Comparison of ENCODE assay signal across 16 mouse cellular contexts in genomic region chr2:170157280-170158200, GRCm38 (mm10). TPM values are rescaled to one million over a fixed set of nuclear protein-coding genes. Genes with fewer than 3 reads are reported as not detected.
DNase-seq lines count a peak whose midpoint lies in the region; ATAC-seq and TF ChIP-seq lines count a peak whose summit lies in the region.
"Had no signal": no experiment of that assay in that cellular context is flagged by ENCODE, and none has a peak within 500 bp of the region (broad histone marks: within the 10 kb centered on the region; RNA-seq: fewer than 3 reads in every experiment).

No protein-coding gene starts in this region.

- no peak for TF ChIP-seq CTCF in bone marrow, adult 2 months (IDR thresholded peaks at IDR 0.05; ENCODE audit: control insufficient read depth, insufficient read depth, low read length)

- no peak for ATAC-seq in heart, embryonic 13.5 days (ENCODE audit: extremely low read depth, insufficient number of reproducible peaks, low FRiP score, low TSS enrichment)
- no peak for ATAC-seq in heart, embryonic 11.5 days (replicated peaks; ENCODE audit: insufficient number of reproducible peaks, low FRiP score, low TSS enrichment)
- no peak for ATAC-seq in liver, embryonic 16.5 days (ENCODE audit: low read depth)

- no peak for TF ChIP-seq POLR2A in bone marrow, adult 2 months (IDR thresholded peaks at IDR 0.05; ENCODE audit: borderline replicate concordance, control insufficient read depth, low read depth, low read length)

- 39% methylated on average over 11 of the region's 11 CpGs for WGBS in heart, embryonic 13.5 days
- 39% methylated on average over 11 of the region's 11 CpGs for WGBS in heart, embryonic 11.5 days (ENCODE audit: insufficient replicate concordance)
- 42% methylated on average over 11 of the region's 11 CpGs for WGBS in bone marrow, adult 2 months
- 38% methylated on average over 11 of the region's 11 CpGs for WGBS in liver, embryonic 16.5 days (ENCODE audit: insufficient replicate concordance)

- no peak overlapping the region for H3K27ac ChIP-seq in heart, embryonic 13.5 days (replicated peaks)
- no peak overlapping the region for H3K27ac ChIP-seq in heart, embryonic 11.5 days (ENCODE audit: low read depth, low read length)
- H3K27ac ChIP-seq in bone marrow, adult 2 months (ENCODE audit: control insufficient read depth, insufficient read depth, low read depth, low read length, poor library complexity), result peak overlapping the region; percentile 49
- H3K27ac ChIP-seq in liver, embryonic 16.5 days (ENCODE audit: low read length), result peak overlapping the region; percentile 82
- H3K27ac ChIP-seq: hindbrain, embryonic 15.5 days; left cerebral cortex, adult 2 months; midbrain, embryonic 12.5 days; neural tube, embryonic 13.5 days had no signal

- peaks cover 33% of the 10 kb centered on the region for H3K4me1 ChIP-seq in heart, embryonic 13.5 days
- peaks cover 17% of the 10 kb centered on the region for H3K4me1 ChIP-seq in heart, embryonic 11.5 days (ENCODE audit: control insufficient read depth, insufficient read depth, low read length)
- H3K4me1 ChIP-seq in bone marrow, adult 2 months (ENCODE audit: control insufficient read depth, insufficient read depth, low read length), result peaks cover 8% of the 10 kb centered on the region; the same call in 1 of the 2 replicates
- H3K4me1 ChIP-seq in liver, embryonic 16.5 days (ENCODE audit: control insufficient read depth, low read depth, low read length), result peaks cover 42% of the 10 kb centered on the region

- no peak overlapping the region for H3K4me3 ChIP-seq in heart, embryonic 13.5 days
- H3K4me3 ChIP-seq in heart, embryonic 11.5 days (ENCODE audit: low read depth, low read length), result no peak overlapping the region
- no peak overlapping the region for H3K4me3 ChIP-seq in bone marrow, adult 2 months (replicated peaks; ENCODE audit: control insufficient read depth, low read depth, low read length)
- no peak overlapping the region for H3K4me3 ChIP-seq in liver, embryonic 16.5 days (ENCODE audit: low read depth, low read length)
- H3K4me3 ChIP-seq: hindbrain, embryonic 15.5 days; left cerebral cortex, adult 2 months; midbrain, embryonic 12.5 days; neural tube, embryonic 13.5 days had no signal

- H3K4me2 ChIP-seq in heart, embryonic 13.5 days, result no peak overlapping the region
- no peak overlapping the region for H3K4me2 ChIP-seq in heart, embryonic 11.5 days
- H3K4me2 ChIP-seq in liver, embryonic 16.5 days (ENCODE audit: low read depth, low read length), result peak overlapping the region; percentile 58
- H3K4me2 ChIP-seq: hindbrain, embryonic 15.5 days; lung, embryonic 14.5 days; midbrain, embryonic 12.5 days; neural tube, embryonic 13.5 days had no signal

- no peaks in the 10 kb centered on the region for H3K36me3 ChIP-seq in heart, embryonic 13.5 days
- no peaks in the 10 kb centered on the region for H3K36me3 ChIP-seq in heart, embryonic 11.5 days (ENCODE audit: control insufficient read depth, insufficient read depth, low read length)
- H3K36me3 ChIP-seq in liver, embryonic 16.5 days (ENCODE audit: control insufficient read depth, insufficient read depth), result no peaks in the 10 kb centered on the region
- H3K36me3 ChIP-seq: hindbrain, embryonic 15.5 days; midbrain, embryonic 12.5 days; neural tube, embryonic 13.5 days had no signal

- no peaks in the 10 kb centered on the region for H3K9me3 ChIP-seq in heart, embryonic 13.5 days
- no peaks in the 10 kb centered on the region for H3K9me3 ChIP-seq in heart, embryonic 11.5 days (replicated peaks; ENCODE audit: control insufficient read depth, low read length)
- no peaks in the 10 kb centered on the region for H3K9me3 ChIP-seq in liver, embryonic 16.5 days (replicated peaks; ENCODE audit: control insufficient read depth, low read length)
- H3K9me3 ChIP-seq: hindbrain, embryonic 15.5 days; midbrain, embryonic 12.5 days; neural tube, embryonic 13.5 days had no signal

- DNase-seq in CD4-positive, CD25-positive, alpha-beta regulatory T cell, adult 2 months (ENCODE audit: low read depth, low spot score), result peak; percentile 49
- DNase-seq in adipocyte (ENCODE audit: low spot score), result no peak
- no peak for DNase-seq in natural killer cell, adult 2 months (ENCODE audit: low spot score in 2 of 2)
- DNase-seq in adrenal gland, postnatal 4 days (ENCODE audit: low spot score in 2 of 2), result no peak
- DNase-seq: kidney, postnatal 36 days; lung, embryonic 14.5 days; right cerebral cortex, adult 18-20 months; thymus, postnatal 4 days had no signal

- H3K9ac ChIP-seq in heart, embryonic 13.5 days, result 0 out of 2 replicates have a peak overlapping the region, but pooled peaks have one; percentile 33
- no peak overlapping the region for H3K9ac ChIP-seq in heart, embryonic 11.5 days (ENCODE audit: low read depth, low read length)
- peak overlapping the region; percentile 45 for H3K9ac ChIP-seq in liver, embryonic 16.5 days (ENCODE audit: low read depth, low read length)
- H3K9ac ChIP-seq: hindbrain, embryonic 15.5 days; lung, embryonic 14.5 days; midbrain, embryonic 12.5 days; neural tube, embryonic 13.5 days had no signal

- H3K27me3 ChIP-seq in heart, embryonic 13.5 days (replicated peaks), result no peaks in the 10 kb centered on the region
- H3K27me3 ChIP-seq in heart, embryonic 11.5 days (ENCODE audit: control insufficient read depth, insufficient read depth, low read length), result no peaks in the 10 kb centered on the region
- H3K27me3 ChIP-seq in liver, embryonic 16.5 days (ENCODE audit: control insufficient read depth, insufficient read depth, low read depth, low read length), result no peaks in the 10 kb centered on the region
- H3K27me3 ChIP-seq: hindbrain, embryonic 15.5 days had no signal

RNA-seq across cellular contexts. Expression of gene Zfp217, which starts 9.6 kb away (rescaled TPM):
- 2.4 and 3.0 TPM in 2 replicates for polyA plus RNA-seq in heart, embryonic 13.5 days (2015; fragmentation: Nextera tagmentation; extraction: Ambion mirVana)
- 2.9 and 3.7 TPM in 2 replicates for polyA plus RNA-seq in heart, embryonic 11.5 days (2014; fragmentation: Nextera tagmentation; extraction: Ambion mirVana)
- polyA plus RNA-seq in bone marrow, adult 2 months (2011; ENCODE audit: insufficient read depth, insufficient read length, low replicate concordance, missing spikeins), result 10.1 and 23.7 TPM in 2 replicates
- polyA plus RNA-seq in liver, embryonic 16.5 days (2015; fragmentation: Nextera tagmentation; extraction: Ambion mirVana), result 4.2 and 5.7 TPM in 2 replicates
- 10 to 100 TPM; 34.9 to 37.9 TPM for total RNA-seq in adrenal gland, postnatal 4 days (2021)

Comparison
In these comparisons a context has a peak if more than half of its experiments do, and no peak if none do; other contexts are left out.
1. H3K27ac ChIP-seq: peak in bone marrow, adult 2 months (single experiment) and liver, embryonic 16.5 days (single experiment); none in heart, embryonic 13.5 days (single experiment) and heart, embryonic 11.5 days (single experiment).